Mouse (Mus musculus) thymus, adult 18-20 months (tissue): ENCODE measurements around the gene Adh6a.

ENCODE experiments used
- DNase-seq, 2 experiments: peaks; one replicate each; pipeline ENCODE4 v3.0.0; 2022; ENCODE audit warnings: mixed read lengths in 2 of 2

Gene Adh6a

DNA sequence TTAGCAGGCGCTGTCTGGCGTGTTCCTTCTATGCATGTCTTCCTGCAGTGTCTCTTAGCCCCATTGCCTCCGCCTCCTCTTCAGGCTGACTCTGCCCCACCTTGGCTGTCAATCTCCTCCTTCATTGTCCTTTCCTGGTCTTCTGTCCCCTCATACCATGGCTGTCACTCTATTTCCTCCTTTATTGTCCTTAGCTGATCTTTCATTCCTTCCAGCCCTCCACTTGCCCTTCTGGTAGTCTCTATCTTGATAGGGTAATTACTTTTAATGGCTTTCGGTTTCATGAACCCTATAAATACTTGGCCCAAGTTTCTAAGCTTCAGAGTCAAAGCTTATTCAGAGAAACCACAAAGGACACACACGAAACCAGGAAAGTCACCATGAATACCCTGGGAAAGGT is at the start of gene Adh6a:
Gene Adh6a, plus strand, starts transcription at position 322 of the 400 bp plus-strand sequence.
- DNase-seq, result no peak

DNA sequence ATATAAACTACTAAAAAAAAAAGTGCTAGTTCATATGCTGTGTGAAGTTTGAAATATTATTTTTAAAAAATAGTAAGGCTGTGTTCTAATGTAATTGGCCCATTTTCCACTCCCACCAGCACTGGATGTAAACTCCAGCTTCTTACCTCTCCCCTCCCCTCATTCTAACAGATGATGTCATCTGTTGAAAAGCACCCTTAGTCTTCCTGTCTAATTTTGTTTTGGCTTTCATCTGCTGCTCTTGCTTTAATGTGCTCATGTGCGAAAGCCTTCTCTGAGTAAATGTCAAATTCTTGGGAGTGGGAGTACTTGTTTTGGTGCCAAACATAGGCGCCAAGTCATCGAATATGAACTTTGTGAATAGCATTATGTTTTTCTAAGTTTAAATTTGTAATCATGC is 48.4 kb upstream of the Adh6a start:
- DNase-seq, result no peak

DNA sequence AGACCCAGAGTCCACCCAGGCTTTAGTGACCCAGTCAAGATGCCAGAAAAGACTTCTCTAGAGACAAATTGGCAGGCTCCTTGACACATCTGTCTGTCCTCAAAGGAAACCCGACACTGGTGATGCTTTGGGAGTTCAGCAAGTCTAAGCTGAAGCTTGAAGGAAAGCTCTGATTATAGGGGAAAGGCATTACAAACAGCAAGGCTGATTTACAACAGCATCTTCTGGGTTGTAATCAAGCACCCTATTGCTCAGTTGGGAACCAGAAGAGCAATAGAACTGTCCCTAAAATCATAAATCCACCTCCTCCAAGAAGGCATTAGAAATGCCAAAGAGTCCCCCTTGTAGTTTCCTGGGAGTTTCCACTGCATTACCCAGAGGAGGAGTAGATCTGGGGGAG is 42.6 kb upstream of the Adh6a start:
- no peak for DNase-seq

GRCm38 (mm10) chr3:138271297-138271696 is 41.8 kb upstream of the Adh6a start:
- no peak for DNase-seq

GRCm38 (mm10) chr3:138273080-138273479 is 40.0 kb upstream of the Adh6a start:
- DNase-seq, result no peak

DNA sequence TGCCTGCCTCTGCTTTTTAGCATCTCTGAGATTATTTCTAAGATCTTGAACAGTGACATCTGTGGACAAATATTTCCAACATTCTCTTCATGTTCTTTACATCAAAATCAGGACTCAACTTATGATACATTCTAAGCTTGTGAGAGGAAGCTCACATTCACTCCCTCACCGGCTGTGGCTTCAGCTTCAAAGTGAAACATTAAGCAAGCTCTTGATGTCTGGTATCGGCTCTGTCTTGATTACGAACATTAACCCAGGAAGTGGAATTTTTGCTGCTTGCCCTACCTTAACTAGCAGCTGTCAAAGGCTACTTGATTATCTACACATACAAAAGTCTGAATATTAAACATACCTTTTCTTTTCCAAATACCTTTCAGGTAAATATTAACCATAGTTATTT is 38.0 kb upstream of the Adh6a start:
- DNase-seq, result no peak

DNA sequence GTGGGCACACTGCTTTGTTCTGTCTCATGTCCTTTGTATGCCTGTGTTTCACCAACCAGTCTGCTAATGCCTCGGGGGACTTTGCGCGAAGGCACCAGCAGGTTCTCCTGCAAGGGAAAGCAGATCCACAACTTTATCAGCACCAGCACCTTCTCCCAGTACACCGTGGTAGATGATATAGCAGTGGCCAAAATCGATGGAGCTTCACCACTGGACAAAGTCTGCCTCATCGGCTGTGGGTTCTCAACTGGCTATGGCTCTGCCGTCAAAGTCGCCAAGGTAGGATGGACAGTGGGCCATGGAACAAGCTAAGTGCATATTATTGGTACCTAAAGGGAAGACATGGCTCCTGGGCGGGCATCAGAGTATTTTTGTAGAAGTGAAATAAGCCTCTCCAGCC is 30.5 kb upstream of the Adh6a start:
- DNase-seq, result no peak

DNA sequence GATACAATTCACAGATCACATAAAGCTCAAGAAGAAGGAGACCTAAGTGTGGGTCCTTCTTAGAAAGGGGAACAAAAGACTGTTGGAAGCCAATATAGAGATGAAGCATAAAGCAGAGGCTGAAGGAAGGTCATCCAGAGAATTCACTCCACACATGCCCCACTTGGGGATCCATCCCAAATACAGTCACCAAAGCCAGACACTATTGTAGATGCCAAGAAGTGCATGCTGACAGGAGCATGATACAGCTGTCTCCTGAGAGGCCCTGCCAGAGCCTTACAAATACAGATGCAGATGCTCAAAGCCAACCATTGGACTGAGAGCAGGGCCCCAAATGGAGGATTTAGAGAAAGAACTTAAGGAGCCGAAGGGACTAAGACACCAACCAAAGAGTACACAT is 29.3 kb upstream of the Adh6a start:
- DNase-seq, result no peak

- no peak for DNase-seq
Observed at GRCm38 (mm10) chr3:138285986-138286385, 27.1 kb upstream of the Adh6a start.

DNA sequence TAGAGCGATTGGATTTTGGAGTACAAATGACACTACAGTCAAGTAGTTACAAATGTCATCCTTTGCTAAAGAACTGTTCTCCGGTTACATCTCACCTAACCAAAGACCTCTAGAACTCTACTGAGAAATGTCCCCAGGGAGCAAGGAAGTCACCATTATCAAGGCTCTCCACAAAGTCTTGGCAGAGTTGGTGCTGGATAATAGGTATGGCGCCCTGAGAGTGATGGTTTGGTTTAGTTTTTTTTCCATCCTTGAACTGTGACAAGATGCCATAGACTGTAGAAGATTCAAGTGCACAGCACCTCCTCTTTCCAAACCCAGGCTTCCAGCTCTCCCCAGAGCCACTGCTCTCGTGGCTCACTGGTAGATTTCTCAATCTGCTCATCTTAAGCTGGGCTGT is 25.4 kb upstream of the Adh6a start:
- no peak for DNase-seq

GRCm38 (mm10) chr3:138290672-138291071 is 22.4 kb upstream of the Adh6a start:
- DNase-seq, result no peak

DNA sequence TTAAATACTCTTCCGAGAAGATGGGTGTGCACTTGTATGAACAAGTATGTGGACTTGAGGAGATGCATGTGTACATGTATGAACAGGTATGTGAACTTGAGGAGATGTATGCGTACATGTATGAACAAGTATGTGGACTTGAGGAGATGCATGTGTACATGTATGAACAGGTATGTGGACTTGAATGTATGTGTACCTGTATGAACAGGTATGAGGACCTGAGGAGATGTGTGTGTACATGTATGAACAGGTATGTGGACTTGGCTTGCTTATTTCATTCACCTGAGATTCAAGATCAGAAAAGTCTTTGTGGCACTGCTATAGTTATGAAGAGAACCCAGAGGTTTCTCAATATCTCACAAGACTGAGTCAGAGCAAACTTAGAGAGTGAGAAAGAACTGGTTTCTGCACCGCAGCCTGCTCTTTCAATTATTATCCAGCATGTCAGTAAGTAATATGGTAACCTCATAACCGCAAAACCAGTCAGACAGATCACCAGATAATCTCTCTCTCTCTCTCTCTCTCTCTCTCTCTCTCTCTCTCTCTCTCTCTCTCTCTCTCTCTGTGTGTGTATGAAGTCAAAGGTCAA is 21.5 kb upstream of the Adh6a start:
- DNase-seq, result no peak

DNA sequence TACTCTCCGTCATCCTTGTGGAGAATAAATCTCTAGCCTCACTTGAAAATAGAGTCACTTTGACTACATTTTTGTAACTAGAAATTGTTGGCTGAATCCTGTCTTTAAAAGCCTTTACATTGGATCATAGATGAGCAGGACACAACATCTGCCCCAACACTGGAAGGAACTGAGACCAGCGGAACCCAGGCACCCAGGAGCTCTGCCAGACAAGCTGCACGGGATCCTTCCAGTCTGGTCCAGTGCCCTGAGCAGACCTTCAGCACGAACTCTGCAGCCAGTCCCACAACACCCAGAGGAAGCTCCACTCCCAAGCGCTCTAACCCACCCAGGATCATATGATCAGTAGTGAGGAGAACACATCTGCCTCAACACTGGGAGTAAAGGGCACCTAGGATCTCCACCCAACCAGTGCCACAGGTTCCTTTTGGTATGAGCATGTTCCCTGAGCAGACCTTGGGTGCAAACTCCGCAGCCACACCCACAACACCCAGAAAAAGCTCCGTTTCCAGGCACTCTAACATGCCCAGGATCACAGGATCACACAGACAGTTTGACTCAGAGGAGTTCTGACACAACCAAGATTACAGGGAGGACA is 19.7 kb upstream of the Adh6a start:
- DNase-seq, result no peak

- no peak for DNase-seq
Observed at GRCm38 (mm10) chr3:138300130-138300529, 13.0 kb upstream of the Adh6a start.

- no peak for DNase-seq
Observed at GRCm38 (mm10) chr3:138302676-138303075, 10.4 kb upstream of the Adh6a start.

GRCm38 (mm10) chr3:138303771-138304488 is 9.2 kb upstream of the Adh6a start:
- no peak for DNase-seq

DNA sequence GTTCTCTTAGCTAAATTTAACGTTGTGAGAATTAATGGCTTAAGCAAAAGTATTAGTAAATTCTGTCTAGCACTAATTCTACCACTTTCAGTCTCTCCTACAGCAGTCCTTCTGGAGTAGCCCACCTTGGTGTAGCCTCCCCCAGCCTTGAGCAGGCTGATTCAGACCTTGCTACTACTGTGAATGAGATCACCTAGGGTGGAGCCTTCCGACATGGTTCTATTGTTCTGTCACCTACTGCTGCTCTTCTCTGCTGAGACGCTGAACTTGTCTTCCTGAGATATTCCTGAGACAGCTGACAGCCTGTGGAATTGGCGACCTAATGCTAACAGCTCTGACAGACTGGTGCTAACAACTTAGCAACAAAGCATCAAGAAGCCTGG is 8.6 kb upstream of the Adh6a start:
- DNase-seq, result no peak

DNA sequence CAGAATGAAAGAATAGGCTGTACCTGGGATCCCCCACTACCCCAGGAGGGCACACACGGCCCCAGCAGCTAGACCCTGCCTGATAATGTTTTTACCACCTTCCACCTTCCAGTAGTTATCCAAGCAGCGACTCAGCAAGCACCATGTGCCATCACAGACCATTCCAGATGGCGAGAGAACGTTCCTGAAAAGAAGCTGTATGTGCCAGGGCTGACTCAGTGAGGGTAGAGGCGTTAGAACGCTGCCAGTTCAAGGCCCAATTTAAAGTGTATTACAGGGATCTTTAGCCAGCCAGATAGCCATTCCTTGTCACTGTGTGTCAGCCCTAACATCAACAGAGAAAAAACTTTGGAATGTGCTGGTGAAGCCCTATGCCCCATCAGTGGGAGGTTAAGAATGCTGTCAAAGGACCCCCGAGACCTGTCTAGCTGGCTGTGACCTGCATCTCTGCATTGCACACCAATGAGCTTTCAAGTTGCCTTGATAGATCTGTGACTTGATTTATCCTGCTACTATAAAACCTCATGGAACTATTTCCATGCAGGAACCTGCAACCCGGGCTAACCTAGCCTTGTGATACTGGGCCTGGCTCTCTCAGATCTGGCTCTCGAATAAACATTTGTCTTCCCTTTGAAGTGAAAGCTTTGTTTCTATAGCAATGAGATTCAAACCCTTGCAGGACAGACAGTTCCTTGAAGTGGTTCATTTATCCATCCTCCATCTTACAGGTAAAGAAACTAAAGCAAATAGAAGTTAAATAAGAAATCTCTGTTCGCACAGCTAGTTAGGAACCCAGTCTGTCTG is 7.4 kb upstream of the Adh6a start:
- no peak for DNase-seq

- DNase-seq, result no peak
Observed at GRCm38 (mm10) chr3:138306290-138306683, 6.8 kb upstream of the Adh6a start.

DNA sequence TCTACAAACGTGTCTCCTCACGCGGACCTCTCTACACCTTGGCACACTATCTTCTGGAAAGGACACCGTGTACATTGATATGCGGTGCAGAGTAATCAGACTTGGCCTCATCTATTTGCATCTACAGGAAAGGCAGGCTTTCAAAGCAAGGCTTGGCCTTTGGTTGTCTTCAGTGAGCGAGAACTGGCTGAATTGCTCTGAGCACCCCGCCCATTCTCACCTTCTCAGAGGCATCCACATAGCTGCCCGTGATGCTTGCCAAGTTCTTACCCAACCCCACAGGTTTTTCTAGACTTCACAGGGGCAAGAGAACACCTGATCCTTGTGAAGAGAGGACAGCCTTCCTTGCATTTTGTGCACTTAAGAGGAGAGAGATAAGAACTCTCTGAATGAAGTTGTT is 3.2 kb upstream of the Adh6a start:
- DNase-seq, result no peak

DNA sequence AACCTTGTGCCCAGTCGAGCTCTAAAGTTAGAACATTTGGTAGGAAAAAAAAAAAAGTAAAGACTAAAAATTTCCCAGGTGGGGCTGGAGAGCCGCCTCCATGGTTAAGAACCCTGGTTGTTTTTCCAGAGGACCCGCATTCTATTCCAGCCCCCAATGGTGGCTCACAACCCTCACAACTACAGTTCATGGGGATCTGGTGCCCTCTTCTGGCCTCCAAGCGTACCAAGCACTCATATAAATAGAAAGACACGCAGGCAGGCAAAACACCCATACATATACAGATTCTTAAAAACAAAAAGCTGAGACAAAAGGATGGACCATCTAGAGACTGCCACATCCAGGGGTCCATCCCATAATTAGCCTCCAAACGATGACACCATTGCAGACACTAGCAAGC is 2.1 kb upstream of the Adh6a start:
- DNase-seq, result no peak

- no peak for DNase-seq
Observed at GRCm38 (mm10) chr3:138316908-138317472, 3.9 kb downstream of the Adh6a start.

DNA sequence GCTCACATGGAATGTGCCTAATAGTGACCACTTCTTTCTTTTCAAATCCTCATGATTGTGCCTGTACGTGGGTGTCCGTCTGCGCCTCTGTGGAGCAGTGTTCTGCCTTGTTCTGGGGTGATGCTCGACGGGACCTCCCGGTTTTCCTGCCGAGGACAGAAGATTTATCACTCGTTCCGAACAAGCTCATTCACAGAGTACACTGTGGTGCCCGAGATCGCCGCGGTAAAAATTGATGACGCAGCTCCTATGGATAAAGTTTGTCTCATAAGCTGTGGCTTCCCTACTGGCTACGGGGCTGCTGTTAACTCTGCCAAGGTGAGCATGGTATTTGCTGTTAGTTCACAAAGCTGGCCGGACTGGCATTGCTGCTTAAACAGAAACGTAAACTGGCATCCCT is 11.9 kb downstream of the Adh6a start:
- DNase-seq, result no peak
